Mouse (Mus musculus) naive thymus-derived CD4-positive, alpha-beta T cell, adult 2 months (primary cell): ENCODE measurements at regions not wholly inside any gene's neighbourhood (a gene's known extent, or its start where the extent isn't known, plus 50 kb on each side); places are given as distances from the start of the nearest gene placed in this dataset.

Source experiments
- DNase-seq: peaks from one replicate; pipeline ENCODE4 v3.0.0-alpha.2; 2011; ENCODE audit warnings: low read depth

- no peak for DNase-seq
Observed at GRCm38 (mm10) chr13:35383000-35383623, 276.5 kb upstream of the Cdyl start.

- no peak for DNase-seq
Observed at GRCm38 (mm10) chr13:35383624-35384018, 276.0 kb upstream of the Cdyl start.

GRCm38 (mm10) chr13:35388380-35388779 lies 271.3 kb upstream of the Cdyl start:
- no peak for DNase-seq

- no peak for DNase-seq
Observed at GRCm38 (mm10) chr13:35389781-35390525, 269.7 kb upstream of the Cdyl start.

GRCm38 (mm10) chr13:35390526-35390880 lies 269.1 kb upstream of the Cdyl start:
- no peak for DNase-seq

GRCm38 (mm10) chr13:35392167-35392566 lies 267.5 kb upstream of the Cdyl start:
- DNase-seq = no peak

- no peak for DNase-seq
Observed at GRCm38 (mm10) chr13:35395192-35395591, 264.4 kb upstream of the Cdyl start.

- DNase-seq = no peak
Observed at GRCm38 (mm10) chr13:35395630-35396029, 264.0 kb upstream of the Cdyl start.

GRCm38 (mm10) chr13:35397166-35397565 lies 262.5 kb upstream of the Cdyl start:
- no peak for DNase-seq

- DNase-seq = no peak
Observed at GRCm38 (mm10) chr13:35398192-35398591, 261.4 kb upstream of the Cdyl start.

GRCm38 (mm10) chr13:35402856-35403255 lies 256.8 kb upstream of the Cdyl start:
- no peak for DNase-seq

GRCm38 (mm10) chr13:35404428-35404827 lies 255.2 kb upstream of the Cdyl start:
- DNase-seq = no peak

- DNase-seq = no peak
Observed at GRCm38 (mm10) chr13:35405384-35405783, 254.2 kb upstream of the Cdyl start.

- DNase-seq = no peak
Observed at GRCm38 (mm10) chr13:35417500-35417899, 242.1 kb upstream of the Cdyl start.

GRCm38 (mm10) chr13:35420076-35420475 lies 239.6 kb upstream of the Cdyl start:
- no peak for DNase-seq

GRCm38 (mm10) chr13:35426061-35426460 lies 233.6 kb upstream of the Cdyl start:
- DNase-seq = no peak

GRCm38 (mm10) chr13:35435173-35435572 lies 224.5 kb upstream of the Cdyl start:
- DNase-seq = no peak

GRCm38 (mm10) chr13:35447661-35448060 lies 212.0 kb upstream of the Cdyl start:
- no peak for DNase-seq

GRCm38 (mm10) chr13:35452420-35452819 lies 207.2 kb upstream of the Cdyl start:
- no peak for DNase-seq

- no peak for DNase-seq
Observed at GRCm38 (mm10) chr13:35453222-35453914, 206.3 kb upstream of the Cdyl start.

- no peak for DNase-seq
Observed at GRCm38 (mm10) chr13:35460051-35460450, 199.6 kb upstream of the Cdyl start.

- no peak for DNase-seq
Observed at GRCm38 (mm10) chr13:35463231-35463630, 196.4 kb upstream of the Cdyl start.

- no peak for DNase-seq
Observed at GRCm38 (mm10) chr13:35463850-35464249, 195.8 kb upstream of the Cdyl start.
